Mouse (Mus musculus) liver, embryonic 14.5 days (tissue): ENCODE measurements around the gene Stx6. TPM values are rescaled to one million over a fixed set of nuclear protein-coding genes. Genes with fewer than 3 reads are reported as not detected.

ENCODE experiments used
- ATAC-seq: fragments of 200-750 bp; cut with Nextera tagmentation; 2 replicates; pipeline ENCODE4 v1.8.0; 2017; ENCODE audit warnings: moderate number of reproducible peaks, mild to moderate bottlenecking, moderate library complexity; ENCODE audit not compliant: insufficient read depth
- DNase-seq, 3 experiments: peaks; one replicate each; pipeline ENCODE4 v3.0.0-alpha.2; 2012 to 2013; ENCODE audit warnings: low read depth in 3 of 3, low spot score in 3 of 3
- H3K27ac ChIP-seq: fragments of 300-500 bp; sonication (generic); 2 replicates; pipeline ENCODE4 v1.5.1; 2014; ENCODE audit warnings: moderate library complexity, mild to moderate bottlenecking, control low read depth, inconsistent platforms
- H3K27me3 ChIP-seq: fragments of 300-500 bp; sonication (generic); 2 replicates; pipeline ENCODE4 v1.6.1; 2014; ENCODE audit warnings: mild to moderate bottlenecking, low read length, moderate library complexity; ENCODE audit not compliant: control insufficient read depth, insufficient read depth
- H3K36me3 ChIP-seq: fragments of 300-500 bp; sonication (generic); replicated peaks from 2 replicates; pipeline ENCODE4 v1.6.1; 2014; ENCODE audit warnings: low read depth; ENCODE audit not compliant: control insufficient read depth, insufficient read depth
- H3K4me1 ChIP-seq, 2 experiments: fragments of 200-500 bp in 1 of 2; fragments of 300-500 bp in 1 of 2; sonication (generic) in 1 of 2; replicated peaks; 2 replicates each; pipeline ENCODE4 v1.6.1; 2012 to 2014; ENCODE audit warnings: antibody characterized with exemption in 1 of 2, inconsistent platforms in 1 of 2, low read length in 1 of 2; ENCODE audit not compliant: control insufficient read depth in 2 of 2, insufficient read depth in 2 of 2
- H3K4me2 ChIP-seq: fragments of 300-500 bp; sonication (generic); 2 replicates; pipeline ENCODE4 v1.6.1; 2014; ENCODE audit warnings: low read depth, mild to moderate bottlenecking, control low read depth, moderate library complexity
- H3K4me3 ChIP-seq, 2 experiments: fragments of 200-500 bp in 1 of 2; fragments of 300-500 bp in 1 of 2; sonication (generic) in 1 of 2; 2 replicates each; pipeline ENCODE4 v1.5.1; 2012 to 2014; ENCODE audit warnings: low read depth in 2 of 2, low read length in 2 of 2, mild to moderate bottlenecking in 2 of 2, control low read depth in 1 of 2, inconsistent platforms in 1 of 2, moderate library complexity in 1 of 2; ENCODE audit not compliant: insufficient read depth in 1 of 2
- H3K9ac ChIP-seq: fragments of 300-500 bp; sonication (generic); replicated peaks from 2 replicates; pipeline ENCODE4 v1.6.1; 2014; ENCODE audit warnings: mild to moderate bottlenecking, control low read depth, moderate library complexity
- H3K9me3 ChIP-seq: fragments of 300-500 bp; sonication (generic); 2 replicates; pipeline ENCODE4 v1.6.1; 2016; ENCODE audit warnings: low read length, mixed read lengths; ENCODE audit not compliant: control insufficient read depth
- CTCF ChIP-seq: IDR thresholded peaks from 2 replicates; pipeline ENCODE4 v1.5.1; 2016; ENCODE audit warnings: antibody characterized with exemption, low read depth, control low read depth
- EP300 ChIP-seq: IDR thresholded peaks from 2 replicates; pipeline ENCODE4 v1.6.1; 2016; ENCODE audit warnings: antibody characterized with exemption, low read depth
- WGBS: fragments of 180-500 bp; shearing (Covaris S2); extraction: QIAGEN DNeasy Blood & Tissue Kit; methylation state at CpG from one replicate; pipeline ENCODE4 v1.1.7; 2014; ENCODE audit not compliant: insufficient replicate concordance; 5-methylcytosine and 5-hydroxymethylcytosine counted together
- polyA plus RNA-seq, 2 experiments: library from polyadenylated mRNA; depleted of rRNA in 1 of 2; stranded (reverse) in 1 of 2; unstranded in 1 of 2; fragments of >200 nt; fragmentation: Nextera tagmentation in 1 of 2; extraction: Ambion mirVana in 1 of 2; gene quantifications; 2 replicates each; pipeline versions ENCODE4 v1.2.1 to v1.2.3; 2012 to 2014

The Stx6 gene
- polyA plus RNA-seq, 2 experiments: 5.8 to 9.4 TPM

DNA sequence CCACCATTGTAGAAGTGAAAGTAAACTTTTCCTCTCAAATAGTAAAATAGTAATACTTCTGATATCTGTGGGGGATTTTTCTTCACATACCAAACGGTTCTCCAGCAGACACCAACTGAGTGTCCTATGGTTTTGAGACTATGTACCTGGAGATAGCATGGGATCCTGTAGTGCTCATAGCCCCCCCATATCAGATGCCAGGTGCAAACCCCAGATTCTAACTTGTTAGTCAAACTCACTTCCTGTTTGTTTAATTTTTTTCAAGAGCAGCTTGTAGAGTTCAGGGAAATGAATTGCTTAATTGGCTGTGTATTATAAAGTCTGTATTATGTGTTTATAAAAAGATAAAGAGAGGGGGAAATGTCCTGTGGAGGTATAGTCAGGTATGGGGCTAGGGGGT lies 15.9 kb downstream of the Stx6 start:
- Histone ChIP-seq H3K4me2 (no peak overlapping the region), H3K27me3 (no peaks in the 10 kb centered on the region), H3K9me3 (no peaks in the 10 kb centered on the region), H3K27ac (no peak overlapping the region), H3K9ac (no peak overlapping the region), H3K4me1 (no peaks in the 10 kb centered on the region; a peak in 1 of 4 replicates), H3K4me3 (no peak overlapping the region), H3K36me3 (peaks cover 3% of the 10 kb centered on the region; the same call in 1 of the 2 replicates)
- no peak for DNase-seq
- 51% methylated on average over 1 of the region's 1 CpGs for WGBS
- TF ChIP-seq EP300: no peak
- TF ChIP-seq CTCF: no peak
- no peak for ATAC-seq

DNA sequence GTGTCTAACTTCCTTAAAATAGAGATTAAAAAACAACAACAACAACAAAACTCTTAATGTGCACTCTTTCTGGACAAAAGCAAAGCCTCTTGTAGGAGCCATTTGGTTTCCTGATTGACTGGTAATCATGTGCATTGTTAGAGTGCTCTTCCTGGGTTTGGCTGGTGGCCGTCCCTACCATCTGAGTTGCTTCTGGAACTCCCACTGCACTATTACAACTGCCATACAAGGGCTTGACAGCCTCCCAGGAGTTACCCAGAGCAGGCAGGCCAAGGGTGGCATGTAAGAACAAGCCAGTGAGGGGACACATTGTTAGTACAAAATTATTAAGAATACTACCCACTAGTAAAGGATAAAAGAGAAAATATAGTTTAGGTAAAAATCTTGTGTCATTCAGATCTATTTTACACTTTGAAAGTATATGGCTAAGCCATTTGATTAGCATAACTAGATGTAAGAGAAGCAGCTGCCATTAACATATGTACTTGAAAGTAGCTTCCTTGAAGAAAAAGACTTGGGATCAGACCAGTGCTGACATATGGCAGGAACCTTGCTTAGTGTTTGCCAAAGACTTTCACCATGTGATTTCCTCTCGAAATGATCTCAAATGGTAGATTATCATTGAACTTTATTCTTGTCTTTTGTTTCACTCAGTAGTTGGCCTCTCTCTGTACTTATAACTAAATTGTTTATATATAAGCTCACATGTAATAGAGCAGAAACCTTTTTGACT lies 19.8 kb downstream of the Stx6 start:
- TF ChIP-seq CTCF (no peak), EP300 (no peak)
- Histone ChIP-seq H3K27me3 (no peaks in the 10 kb centered on the region), H3K9ac (no peak overlapping the region), H3K4me2 (no peak overlapping the region), H3K4me3 (no peak overlapping the region), H3K9me3 (no peaks in the 10 kb centered on the region), H3K4me1 (no peaks in the 10 kb centered on the region; a peak in 1 of 4 replicates), H3K27ac (no peak overlapping the region), H3K36me3 (peaks cover 3% of the 10 kb centered on the region; the same call in 1 of the 2 replicates)
- WGBS: 71% methylated on average over 2 of the region's 2 CpGs
- DNase-seq (no peak), ATAC-seq (no peak)

DNA sequence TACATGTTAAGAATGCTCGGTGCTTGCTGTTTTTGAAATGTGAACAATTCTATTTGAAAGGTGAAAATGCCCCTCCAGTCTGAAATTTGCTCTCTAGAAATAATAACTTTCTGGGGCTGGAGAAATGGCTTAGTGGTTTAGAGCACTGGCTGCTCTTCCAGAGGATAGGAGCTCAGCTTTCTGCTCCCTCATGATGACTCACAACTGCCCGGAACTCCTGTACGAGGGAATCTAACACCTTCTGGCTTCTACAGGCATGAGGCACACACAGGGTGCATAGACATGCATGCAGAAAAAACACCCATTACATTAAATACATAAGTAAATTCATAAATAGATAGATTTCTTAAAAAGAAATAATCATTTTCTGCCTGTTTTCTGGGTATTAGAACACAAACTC lies 25.7 kb downstream of the Stx6 start:
- 73% methylated on average over 3 of the region's 3 CpGs for WGBS
- ATAC-seq (no peak), DNase-seq (no peak)
- no peak for TF ChIP-seq CTCF
- TF ChIP-seq EP300: no peak
- Histone ChIP-seq H3K4me2 (no peak overlapping the region), H3K4me1 (no peaks in the 10 kb centered on the region; a peak in 1 of 4 replicates), H3K36me3 (no peaks in the 10 kb centered on the region), H3K9me3 (no peaks in the 10 kb centered on the region), H3K4me3 (no peak overlapping the region), H3K27ac (no peak overlapping the region), H3K9ac (no peak overlapping the region), H3K27me3 (no peaks in the 10 kb centered on the region)

DNA sequence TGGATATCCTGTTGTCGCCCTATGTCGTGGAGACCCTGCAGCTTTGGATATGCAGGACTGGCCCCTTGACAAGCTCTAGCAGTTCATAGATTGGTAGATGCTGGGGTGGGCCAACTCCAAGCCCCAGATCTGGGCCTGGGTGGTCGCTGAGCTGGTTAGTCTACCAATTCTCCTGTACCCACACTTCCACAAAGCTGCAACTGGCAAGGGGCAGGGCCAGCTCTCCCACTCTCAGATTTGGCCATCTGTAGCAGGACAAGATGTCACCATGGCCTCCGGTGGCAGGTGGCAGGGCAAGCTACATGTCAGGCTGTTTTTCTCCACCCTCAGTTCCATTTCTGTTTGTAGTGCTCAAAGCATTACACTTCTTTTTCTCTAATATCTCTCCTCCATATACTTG lies 30.1 kb downstream of the Stx6 start:
- no peaks in the 10 kb centered on the region for H3K9me3 ChIP-seq
- H3K9ac ChIP-seq: no peak overlapping the region
- H3K4me1 ChIP-seq: no peaks in the 10 kb centered on the region
- H3K27me3 ChIP-seq: no peaks in the 10 kb centered on the region
- DNase-seq: no peak
- no peak for TF ChIP-seq CTCF
- no peak for TF ChIP-seq EP300
- H3K4me2 ChIP-seq: no peak overlapping the region
- 67% methylated on average over 4 of the region's 4 CpGs for WGBS
- ATAC-seq: no peak
- no peaks in the 10 kb centered on the region for H3K36me3 ChIP-seq
- H3K4me3 ChIP-seq: no peak overlapping the region
- H3K27ac ChIP-seq: no peak overlapping the region

DNA sequence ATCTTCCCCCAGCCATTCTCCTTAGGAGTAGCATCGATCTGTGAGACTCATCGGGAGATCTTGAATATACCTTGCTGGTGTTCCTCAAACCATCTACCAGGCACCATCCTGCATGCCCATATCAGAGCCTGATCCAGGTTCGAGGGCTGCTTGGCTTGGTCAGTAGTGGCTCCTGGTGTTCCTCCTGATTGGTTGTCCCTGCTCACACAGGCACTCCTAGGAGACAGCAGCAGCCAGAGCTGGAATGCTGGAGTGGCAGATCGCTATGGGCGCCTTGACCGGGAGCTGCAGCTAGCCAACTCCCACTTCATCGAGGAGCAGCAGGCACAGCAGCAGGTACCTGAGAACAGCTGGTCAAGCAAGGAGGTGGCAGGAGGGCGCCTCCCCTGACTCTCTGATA lies 32.7 kb downstream of the Stx6 start:
- WGBS: 75% methylated on average over 8 of the region's 8 CpGs

More for the DNA sequence above, 32.7 kb downstream of the Stx6 start:
- TF ChIP-seq EP300: no peak
- no peak for TF ChIP-seq CTCF
- no peaks in the 10 kb centered on the region for H3K9me3 ChIP-seq
- H3K27ac ChIP-seq: no peak overlapping the region
- H3K27me3 ChIP-seq: no peaks in the 10 kb centered on the region
- no peak overlapping the region for H3K4me3 ChIP-seq
- ATAC-seq (no peak), DNase-seq (no peak)
- H3K36me3 ChIP-seq: no peaks in the 10 kb centered on the region
- H3K4me1 ChIP-seq: no peaks in the 10 kb centered on the region
- H3K4me2 ChIP-seq: no peak overlapping the region
- no peak overlapping the region for H3K9ac ChIP-seq
